Mouse (Mus musculus): ENCODE results near the gene Eya3. TPM values are rescaled to one million over a fixed set of nuclear protein-coding genes. Genes with fewer than 3 reads are reported as not detected.

Gene Eya3
- total and polyA plus RNA-seq, 3 experiments = 21.7 to 270 (median 38.2) TPM

- H3K9me3 ChIP-seq (replicated peaks; ENCODE audit: insufficient read depth, low read length) = no peaks in the 10 kb centered on the region
- peak overlapping the region; percentile 68 for H3K9ac ChIP-seq (ENCODE audit: control insufficient read depth, low read depth, low read length, poor library complexity, severe bottlenecking)
- peaks cover 0 to 18% of the 10 kb centered on the region in 2 experiments; a peak in 2 of 4 replicates for H3K36me3 ChIP-seq (ENCODE audit: control insufficient read depth in 1 of 2, insufficient read depth in 2 of 2, low read length in 2 of 2)
- peaks cover 2 to 26% of the 10 kb centered on the region in 2 experiments for H3K4me1 ChIP-seq (ENCODE audit: control insufficient read depth in 1 of 2, insufficient read depth in 2 of 2, low read length in 2 of 2)
- DNase-seq (ENCODE audit: low read depth, low spot score) = peak; percentile 83
- H3K79me2 ChIP-seq (ENCODE audit: control insufficient read depth, insufficient read depth, low read length, poor library complexity) = no peaks in the 10 kb centered on the region
- peak overlapping the region; percentile 49 for H3K27ac ChIP-seq (ENCODE audit: control insufficient read depth, low read depth, low read length)
- H3K4me3 ChIP-seq (ENCODE audit: control insufficient read depth in 1 of 2, insufficient read depth in 1 of 2, low read depth in 2 of 2, low read length in 2 of 2) = peak overlapping the region; percentile 47 to 70
- H3K27me3 ChIP-seq (ENCODE audit: control insufficient read depth in 1 of 2, insufficient read depth in 2 of 2, low read length in 2 of 2) = no peaks in the 10 kb centered on the region
- no peak for TF ChIP-seq KAT2A (conservative IDR thresholded peaks at IDR 0.05; ENCODE audit: low read depth, low read length)
- no peak; the same call in 1 of the 2 replicates for TF ChIP-seq POLR2AphosphoS2 (IDR thresholded peaks at IDR 0.05; ENCODE audit: low read length)
- TF ChIP-seq GATA1 (IDR thresholded peaks at IDR 0.05; ENCODE audit: low read depth, low read length) = no peak
- peak; percentile 76 for TF ChIP-seq ETS1 (IDR thresholded peaks at IDR 0.05; ENCODE audit: low read depth, low read length)
- no peak for TF ChIP-seq UBTF (IDR thresholded peaks at IDR 0.05; ENCODE audit: borderline replicate concordance, insufficient read depth, low read depth, low read length)
- peak; percentile 77 for TF ChIP-seq SIN3A (IDR thresholded peaks at IDR 0.05; ENCODE audit: low read length)
- no peak for TF ChIP-seq RAD21 (IDR thresholded peaks at IDR 0.05; ENCODE audit: low read depth, low read length)
- TF ChIP-seq ZMIZ1 (IDR thresholded peaks at IDR 0.05; ENCODE audit: low read depth, low read length) = peak; percentile 85
- TF ChIP-seq EP300 (IDR thresholded peaks at IDR 0.05; ENCODE audit: low read depth in 1 of 2, low read length in 2 of 2) = peak; percentile 17 to 37; a peak in 1 of 4 replicates
- TF ChIP-seq MYB (IDR thresholded peaks at IDR 0.05; ENCODE audit: low read depth, low read length) = no peak
- no peak for TF ChIP-seq E2F4 (IDR thresholded peaks at IDR 0.05; ENCODE audit: borderline replicate concordance, low read depth, low read length)
- TF ChIP-seq HCFC1 (IDR thresholded peaks at IDR 0.05; ENCODE audit: low read depth, low read length) = peak; percentile 77
- no peak for TF ChIP-seq MAZ (IDR thresholded peaks at IDR 0.05; ENCODE audit: low read depth, low read length)
- TF ChIP-seq TCF12 (IDR thresholded peaks at IDR 0.05; ENCODE audit: low read depth, low read length) = peak; percentile 46; the same call in 1 of the 2 replicates
- TF ChIP-seq ELF1 (IDR thresholded peaks at IDR 0.05; ENCODE audit: low read depth, low read length) = peak; percentile 85
- no peak for TF ChIP-seq USF2 (IDR thresholded peaks at IDR 0.05; ENCODE audit: borderline replicate concordance in 1 of 2, insufficient read depth in 1 of 2, low read depth in 1 of 2, low read length in 2 of 2)
- TF ChIP-seq MXI1 (IDR thresholded peaks at IDR 0.05; ENCODE audit: low read depth, low read length) = peak; percentile 43; the same call in 1 of the 2 replicates
- TF ChIP-seq JUND (IDR thresholded peaks at IDR 0.05; ENCODE audit: low read depth, low read length) = no peak
- TF ChIP-seq MEF2A (IDR thresholded peaks at IDR 0.05; ENCODE audit: extremely low read depth, insufficient replicate concordance, low read depth, low read length, poor library complexity, severe bottlenecking) = no peak
- no peak for TF ChIP-seq ZKSCAN1 (IDR thresholded peaks at IDR 0.05; ENCODE audit: low read depth, low read length)
- peak; percentile 52; the same call in 1 of the 2 replicates for TF ChIP-seq TBP (IDR thresholded peaks at IDR 0.05; ENCODE audit: low read depth, low read length)
- no peak for TF ChIP-seq ZC3H11A (IDR thresholded peaks at IDR 0.05; ENCODE audit: low read depth, low read length)
- TF ChIP-seq RCOR1 (IDR thresholded peaks at IDR 0.05; ENCODE audit: low read depth, low read length) = peak; percentile 25; the same call in 1 of the 2 replicates
- no peak for TF ChIP-seq CHD1 (IDR thresholded peaks at IDR 0.05; ENCODE audit: low read depth, low read length)
- TF ChIP-seq GABPA (IDR thresholded peaks at IDR 0.05; ENCODE audit: low read depth, low read length) = no peak
- TF ChIP-seq USF1 (IDR thresholded peaks at IDR 0.05; ENCODE audit: low read depth, low read length) = no peak
- no peak for TF ChIP-seq BHLHE40 (IDR thresholded peaks at IDR 0.05; ENCODE audit: borderline replicate concordance, low read depth, low read length)
- no peak for TF ChIP-seq POLR2AphosphoS5 (IDR thresholded peaks at IDR 0.05; ENCODE audit: borderline replicate concordance, low read depth, low read length)
- no peak for TF ChIP-seq SMC3 (IDR thresholded peaks at IDR 0.05; ENCODE audit: low read depth, low read length)
- peak in 1 of 2 experiments; percentile 73; a peak in 2 of 4 replicates for TF ChIP-seq POLR2A (IDR thresholded peaks at IDR 0.05; ENCODE audit: control insufficient read depth in 1 of 2, insufficient read depth in 1 of 2, low read depth in 1 of 2, low read length in 2 of 2, poor library complexity in 1 of 2)
- TF ChIP-seq CHD2 (IDR thresholded peaks at IDR 0.05; ENCODE audit: low read length) = no peak
- no peak for TF ChIP-seq NRF1 (IDR thresholded peaks at IDR 0.05; ENCODE audit: insufficient read depth, low read depth, low read length, poor library complexity, severe bottlenecking)
- no peak for TF ChIP-seq MYC (IDR thresholded peaks at IDR 0.05; ENCODE audit: low read depth, low read length)
- no peak for TF ChIP-seq TAL1 (IDR thresholded peaks at IDR 0.05; ENCODE audit: low read length)
- TF ChIP-seq CTCF (IDR thresholded peaks at IDR 0.05 in 2 of 3, conservative IDR thresholded peaks at IDR 0.05 in 1 of 3; ENCODE audit: control insufficient read depth in 1 of 3, insufficient read depth in 1 of 3, low read depth in 2 of 3, low read length in 3 of 3, poor library complexity in 1 of 3, severe bottlenecking in 1 of 3) = no peak
- TF ChIP-seq NELFE (IDR thresholded peaks at IDR 0.05; ENCODE audit: low read depth, low read length) = no peak; the same call in none of the 2 replicates
- TF ChIP-seq MAX (IDR thresholded peaks at IDR 0.05; ENCODE audit: low read length) = peak; percentile 26; the same call in 1 of the 2 replicates
These were observed 109.0 kb downstream of the Eya3 start for GRCm38 (mm10) chr4:132747664-132748259.
